Mouse (Mus musculus) kidney, adult 2 months (tissue): Measurements from ENCODE around the gene Fibcd1. TPM values are rescaled to one million over a fixed set of nuclear protein-coding genes. Genes with fewer than 3 reads are reported as not detected.
A peak's percentile ranks its signal among the peaks of the same experiment; 100 is the strongest.

Experiments used
- DNase-seq: peaks from one replicate; pipeline ENCODE4 v3.0.0; 2021
- H3K27ac ChIP-seq: fragments of 200-500 bp; 2 replicates; pipeline ENCODE4 v1.5.1; 2012; ENCODE audit warnings: low read depth, low read length, control low read depth, inconsistent platforms; ENCODE audit not compliant: insufficient read depth
- H3K27me3 ChIP-seq: fragments of 200-500 bp; replicated peaks from 2 replicates; pipeline ENCODE4 v1.6.1; 2012; ENCODE audit warnings: mild to moderate bottlenecking, moderate library complexity, low read length, inconsistent platforms; ENCODE audit not compliant: control insufficient read depth, insufficient read depth
- H3K36me3 ChIP-seq: fragments of 200-500 bp; 2 replicates; pipeline ENCODE4 v1.6.1; 2012; ENCODE audit warnings: mild to moderate bottlenecking, moderate library complexity, low read length, inconsistent platforms; ENCODE audit not compliant: control insufficient read depth, insufficient read depth
- H3K4me1 ChIP-seq: fragments of 200-500 bp; 2 replicates; pipeline ENCODE4 v1.6.1; 2011; ENCODE audit warnings: low read length; ENCODE audit not compliant: control insufficient read depth, insufficient read depth
- H3K4me3 ChIP-seq: fragments of 200-500 bp; 2 replicates; pipeline ENCODE4 v1.5.1; 2011; ENCODE audit warnings: mild to moderate bottlenecking, low read depth, low read length, control low read depth; ENCODE audit not compliant: insufficient read depth
- CTCF ChIP-seq: fragments of 200-500 bp; conservative IDR thresholded peaks from 2 replicates; pipeline ENCODE4 v1.5.1; 2011; ENCODE audit warnings: low read depth, mild to moderate bottlenecking, control low read depth, low read length, moderate library complexity, mixed read lengths; ENCODE audit not compliant: insufficient read depth, insufficient read length
- POLR2A ChIP-seq: fragments of 200-500 bp; IDR thresholded peaks from one replicate; pipeline ENCODE4 v1.6.1; 2011; ENCODE audit warnings: low read depth, low read length, control low read depth
- WGBS: fragments of 180-500 bp; shearing (Covaris S2); methylation state at CpG from one replicate; pipeline ENCODE4 v1.1.7; 2018; 5-methylcytosine and 5-hydroxymethylcytosine counted together
- polyA plus RNA-seq: library from polyadenylated mRNA; depleted of rRNA; stranded (reverse); fragments of >200 nt; gene quantifications from 2 replicates; pipeline ENCODE4 v1.2.3, GENCODE M21; 2012

Gene Fibcd1
- polyA plus RNA-seq, 1 experiment, result 0.05 TPM

DNA sequence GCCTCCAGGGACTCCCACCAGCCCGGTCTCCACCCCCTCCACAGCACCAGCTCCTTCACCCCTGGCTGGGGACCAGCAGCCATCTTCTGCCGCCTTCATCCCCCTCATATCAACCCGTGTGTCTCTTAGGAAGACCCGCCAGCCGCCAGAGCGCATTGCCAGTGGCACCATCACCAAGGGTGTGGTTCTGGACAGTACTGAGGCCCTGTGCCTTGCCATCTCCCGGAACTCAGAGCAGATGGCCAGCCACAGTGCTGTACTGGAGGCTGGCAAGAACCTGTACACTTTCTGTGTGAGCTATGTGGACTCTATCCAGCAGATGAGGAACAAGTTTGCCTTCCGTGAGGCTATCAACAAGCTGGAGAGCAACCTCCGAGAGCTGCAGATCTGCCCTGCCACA, 44.4 kb downstream of the Fibcd1 start:
- Histone ChIP-seq H3K4me3 (no peak overlapping the region), H3K27ac (no peak overlapping the region), H3K4me1 (no peaks in the 10 kb centered on the region), H3K36me3 (no peaks in the 10 kb centered on the region; the same call in none of the 2 replicates), H3K27me3 (no peaks in the 10 kb centered on the region)
- DNase-seq, result no peak
- WGBS, result 89% methylated on average over 9 of the region's 9 CpGs
- no peak for TF ChIP-seq CTCF
- TF ChIP-seq POLR2A, result no peak

DNA sequence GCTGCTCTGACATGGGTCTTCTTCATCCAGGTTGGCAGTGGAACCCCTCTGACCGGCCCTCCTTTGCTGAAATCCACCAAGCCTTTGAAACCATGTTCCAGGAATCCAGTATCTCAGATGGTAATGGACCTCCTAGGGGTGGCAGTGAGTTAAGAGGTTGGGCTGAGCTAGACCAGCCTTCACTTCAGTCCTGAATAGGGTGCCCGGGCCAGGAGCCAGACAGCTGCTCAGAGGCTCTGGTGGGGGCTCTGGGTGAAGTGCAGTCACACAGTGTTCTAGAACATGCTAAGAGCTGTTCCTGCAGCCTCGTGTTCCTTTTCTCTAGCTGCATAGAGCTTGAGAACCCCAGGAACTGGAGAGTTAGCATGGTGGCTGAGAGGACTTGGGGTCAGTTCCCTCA, 48.9 kb downstream of the Fibcd1 start:
- H3K4me1 ChIP-seq, result no peaks in the 10 kb centered on the region
- 91% methylated on average over 3 of the region's 3 CpGs for WGBS
- H3K27ac ChIP-seq, result no peak overlapping the region
- TF ChIP-seq POLR2A, result no peak
- no peak for TF ChIP-seq CTCF
- no peak overlapping the region for H3K4me3 ChIP-seq
- no peaks in the 10 kb centered on the region for H3K27me3 ChIP-seq
- H3K36me3 ChIP-seq, result no peaks in the 10 kb centered on the region; the same call in none of the 2 replicates
- no peak for DNase-seq

DNA sequence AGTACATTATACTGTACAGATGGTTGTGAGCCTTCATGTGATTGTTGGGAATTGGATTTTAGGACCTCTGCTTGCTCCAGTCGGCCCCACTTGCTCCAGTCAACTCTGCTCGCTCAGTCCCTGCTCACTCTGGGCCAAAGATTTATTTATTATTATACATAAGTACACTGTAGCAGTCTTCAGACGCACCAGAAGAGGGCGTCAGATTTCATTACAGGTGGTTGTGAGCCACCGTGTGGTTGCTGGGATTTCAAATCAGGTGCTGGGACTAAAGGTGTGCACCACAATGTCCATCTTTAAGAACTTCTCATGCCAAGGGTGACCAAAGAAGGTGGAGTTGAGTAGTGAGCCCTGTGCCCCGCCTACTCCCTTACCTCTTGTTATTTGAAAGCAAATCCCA, 53.2 kb downstream of the Fibcd1 start:
- no peaks in the 10 kb centered on the region for H3K36me3 ChIP-seq
- no peak overlapping the region for H3K27ac ChIP-seq
- no peaks in the 10 kb centered on the region for H3K27me3 ChIP-seq
- no peak for DNase-seq
- H3K4me3 ChIP-seq, result no peak overlapping the region
- 83% methylated on average over 6 of the region's 6 CpGs for WGBS
- TF ChIP-seq POLR2A (no peak), CTCF (no peak)
- H3K4me1 ChIP-seq, result no peaks in the 10 kb centered on the region; the same call in 1 of the 2 replicates

DNA sequence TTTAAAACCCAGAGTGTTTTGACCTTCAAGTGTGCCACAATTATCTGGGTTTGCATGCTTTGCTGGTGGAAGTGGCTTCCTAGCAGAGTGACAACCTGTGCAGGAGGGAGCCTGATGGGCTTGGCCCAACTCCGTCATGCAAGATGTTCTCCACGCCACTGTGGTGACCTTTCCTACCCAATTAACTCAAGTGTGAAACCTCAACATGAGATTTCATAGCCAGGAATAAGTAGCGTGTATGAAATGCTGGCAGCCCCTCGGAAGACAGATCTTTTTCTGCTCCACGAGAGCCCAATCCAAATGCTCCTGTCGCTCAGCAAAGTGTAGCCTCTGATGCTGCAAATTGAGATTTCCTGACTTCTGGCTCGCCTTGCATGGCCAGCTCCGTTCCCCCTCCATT, 54.5 kb downstream of the Fibcd1 start:
- H3K36me3 ChIP-seq, result no peaks in the 10 kb centered on the region
- 67% methylated on average over 8 of the region's 8 CpGs for WGBS
- H3K4me3 ChIP-seq, result no peak overlapping the region
- peak; percentile 46 for DNase-seq
- no peaks in the 10 kb centered on the region for H3K27me3 ChIP-seq
- H3K4me1 ChIP-seq, result no peaks in the 10 kb centered on the region; the same call in 1 of the 2 replicates
- no peak for TF ChIP-seq POLR2A
- no peak for TF ChIP-seq CTCF
- 0 out of 2 replicates have a peak overlapping the region, but pooled peaks have one; percentile 13 for H3K27ac ChIP-seq

DNA sequence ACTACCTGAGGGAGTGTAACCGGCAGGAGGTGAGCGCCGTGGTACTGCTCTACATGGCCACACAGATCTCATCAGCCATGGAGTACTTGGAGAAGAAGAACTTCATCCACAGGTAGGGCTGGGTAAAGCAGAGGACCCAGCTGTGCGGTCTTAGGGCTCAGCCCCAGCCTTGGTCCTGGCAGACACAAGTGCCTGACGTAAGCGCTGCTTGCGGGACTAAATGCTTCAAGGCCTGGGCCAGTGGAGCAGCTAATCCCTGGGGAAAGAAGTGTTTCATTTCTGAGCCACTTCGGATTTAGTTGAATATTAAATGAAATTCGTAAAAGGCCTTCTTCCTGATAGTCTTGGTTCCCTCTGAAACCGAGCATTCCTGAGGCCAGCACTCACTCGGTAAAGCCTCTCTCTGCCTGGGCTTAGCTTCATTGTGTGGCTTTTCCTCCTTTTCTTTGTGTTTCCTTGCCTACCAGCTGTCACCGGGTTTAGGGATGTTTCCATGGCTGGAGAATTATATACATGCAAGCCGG, 55.0 kb downstream of the Fibcd1 start:
- Histone ChIP-seq H3K27me3 (no peaks in the 10 kb centered on the region), H3K4me3 (no peak overlapping the region), H3K36me3 (no peaks in the 10 kb centered on the region), H3K27ac (peak overlapping the region; percentile 13; the same call in 1 of the 2 replicates), H3K4me1 (no peaks in the 10 kb centered on the region; the same call in 1 of the 2 replicates)
- DNase-seq, result peak; percentile 67
- 51% methylated on average over 13 of the region's 13 CpGs for WGBS
- TF ChIP-seq POLR2A (no peak), CTCF (no peak)

DNA sequence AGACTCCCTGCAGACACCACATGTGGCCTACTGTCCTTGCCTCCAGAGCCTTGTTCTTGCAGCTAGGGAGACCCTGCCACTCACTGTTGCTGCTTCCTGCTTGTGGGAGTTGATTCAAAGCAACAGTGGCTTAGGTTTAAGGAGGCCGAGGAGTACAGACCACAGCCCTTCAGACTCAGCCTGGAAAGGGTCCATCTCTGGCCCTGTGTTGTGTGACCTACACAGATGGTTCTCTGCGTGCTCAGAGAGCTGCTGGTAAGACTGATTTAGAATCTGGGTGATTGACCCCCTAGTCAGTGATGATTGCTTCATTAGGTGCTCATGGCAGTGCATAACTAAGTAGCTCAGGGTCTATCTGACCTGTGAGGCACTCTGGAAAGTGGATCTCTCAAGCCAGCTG, 56.6 kb downstream of the Fibcd1 start:
- TF ChIP-seq CTCF, result no peak
- no peak overlapping the region for H3K27ac ChIP-seq
- DNase-seq, result no peak
- 70% methylated on average over 2 of the region's 2 CpGs for WGBS
- H3K27me3 ChIP-seq, result no peaks in the 10 kb centered on the region
- peaks cover 2% of the 10 kb centered on the region; the same call in 1 of the 2 replicates for H3K4me1 ChIP-seq
- no peak overlapping the region for H3K4me3 ChIP-seq
- H3K36me3 ChIP-seq, result no peaks in the 10 kb centered on the region; the same call in 1 of the 2 replicates

DNA sequence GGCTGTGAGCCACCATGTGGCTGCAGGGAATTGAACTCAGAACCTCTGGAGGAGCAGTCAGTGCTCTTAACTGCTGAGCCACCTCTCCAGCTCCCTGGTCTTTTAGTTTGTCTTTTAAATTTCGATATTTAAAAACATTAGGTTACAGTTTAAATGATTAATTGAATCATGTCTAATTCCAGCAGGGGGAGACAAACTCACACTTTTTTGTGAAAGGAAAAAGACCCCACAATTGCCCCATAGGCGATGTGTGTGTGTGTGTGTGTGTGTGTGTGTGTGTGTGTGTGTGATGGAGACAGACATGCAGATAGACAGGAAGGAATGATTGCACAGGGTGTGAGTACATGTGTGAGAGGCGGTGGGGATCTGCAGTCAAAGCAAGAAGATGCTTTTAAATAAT, 57.6 kb downstream of the Fibcd1 start:
- Histone ChIP-seq H3K27ac (no peak overlapping the region), H3K4me1 (peaks cover 2% of the 10 kb centered on the region; the same call in 1 of the 2 replicates), H3K27me3 (no peaks in the 10 kb centered on the region), H3K36me3 (no peaks in the 10 kb centered on the region; the same call in 1 of the 2 replicates), H3K4me3 (no peak overlapping the region)
- WGBS, result 74% methylated on average over 3 of the region's 3 CpGs
- no peak for TF ChIP-seq CTCF
- no peak for TF ChIP-seq POLR2A
- no peak for DNase-seq
